Mouse (Mus musculus): ENCODE data around the gene Gm42742.

Gm42742 gene

DNA sequence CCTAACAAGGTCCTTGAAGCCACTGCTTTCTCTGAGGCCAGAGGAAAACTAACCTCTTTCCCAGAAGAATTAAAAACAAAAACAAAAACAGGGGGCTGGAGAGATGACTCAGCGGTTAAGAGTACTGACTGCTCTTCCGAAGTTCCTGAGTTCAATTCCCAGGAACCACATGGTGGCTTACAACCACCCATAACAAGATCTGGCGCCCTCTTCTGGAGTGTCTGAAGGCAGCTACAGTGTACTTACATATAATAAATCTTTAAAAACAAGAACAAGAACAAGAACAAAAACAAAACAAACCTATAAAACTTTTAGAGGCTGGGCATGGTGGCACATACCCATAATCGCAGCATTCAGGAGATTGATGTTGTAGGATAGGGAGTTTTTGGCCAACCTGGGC is 24.4 kb downstream of the Gm42742 start:
- peak in 1 of 2 experiments; percentile 54 for DNase-seq

GRCm38 (mm10) chr7:126988816-126989215 is 32.1 kb downstream of the Gm42742 start:
- no peak for DNase-seq

- peak; percentile 77 to 85 for DNase-seq
Observed at GRCm38 (mm10) chr7:126986319-126986718, 34.6 kb downstream of the Gm42742 start.

DNA sequence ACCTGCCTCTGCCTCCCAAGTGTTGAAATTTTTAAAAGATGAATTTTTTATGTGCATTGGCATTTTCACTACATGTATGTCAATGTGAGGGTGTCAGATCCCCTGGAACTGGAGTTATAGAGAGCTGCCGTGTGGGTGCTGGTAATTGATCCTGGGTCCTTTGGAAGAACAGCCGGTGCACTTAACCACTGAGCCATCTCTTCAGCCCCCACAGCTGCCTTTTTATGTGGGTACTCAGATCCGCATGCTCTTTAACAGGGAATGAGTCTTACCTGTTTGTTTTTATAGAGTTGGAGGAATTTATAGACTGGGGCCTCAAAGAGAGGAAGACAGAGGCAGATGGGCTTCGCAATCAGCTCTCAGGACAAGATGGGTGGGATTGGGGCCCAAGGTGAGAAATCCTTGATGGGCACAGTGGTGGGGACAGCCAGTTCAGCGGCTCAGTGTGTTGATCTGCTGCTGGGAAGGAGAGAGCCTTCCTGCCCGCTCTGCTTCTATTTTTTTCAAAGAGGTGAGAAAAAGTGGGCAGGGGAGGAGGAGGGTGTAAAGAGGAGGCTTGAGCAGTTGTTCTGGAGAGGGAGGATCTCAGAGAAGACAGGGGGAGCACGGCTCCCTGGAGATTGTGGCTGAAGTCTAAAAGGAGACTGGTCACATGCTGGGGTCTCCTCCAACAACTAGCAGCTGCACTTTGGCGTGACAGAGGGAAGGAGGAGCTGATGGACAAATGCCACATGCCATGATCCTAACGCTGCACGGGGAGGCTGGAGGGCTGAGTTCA is 36.0 kb downstream of the Gm42742 start:
- DNase-seq, result no peak

DNA sequence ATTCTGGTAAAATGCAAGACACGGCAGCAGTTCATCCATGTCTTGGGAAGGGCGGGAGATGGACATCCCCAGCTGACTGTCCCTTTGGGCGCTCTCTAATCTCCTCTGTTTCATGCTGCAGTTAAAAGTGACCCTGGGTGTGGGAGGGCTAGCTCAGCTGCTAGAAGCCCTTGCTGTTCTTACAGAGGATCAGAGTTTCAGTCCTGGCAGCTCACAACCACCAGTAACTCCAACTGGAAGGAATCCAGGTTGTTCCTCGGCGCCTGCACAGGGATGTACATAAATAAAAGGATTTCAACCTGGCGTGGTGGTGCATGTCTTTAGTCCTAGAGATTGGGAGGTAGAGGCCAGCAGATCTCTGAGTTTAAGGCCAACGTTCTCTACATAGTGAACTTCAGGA is 37.8 kb downstream of the Gm42742 start:
- no peak for DNase-seq

GRCm38 (mm10) chr7:126982054-126982453 is 38.8 kb downstream of the Gm42742 start:
- no peak for DNase-seq

- DNase-seq, result no peak
Observed at GRCm38 (mm10) chr7:126981601-126982000, 39.3 kb downstream of the Gm42742 start.

GRCm38 (mm10) chr7:126978841-126979240 is 42.1 kb downstream of the Gm42742 start:
- DNase-seq, result no peak

- DNase-seq, result peak in 1 of 2 experiments; percentile 14
Observed at GRCm38 (mm10) chr7:126976878-126977459, 43.9 kb downstream of the Gm42742 start.

DNA sequence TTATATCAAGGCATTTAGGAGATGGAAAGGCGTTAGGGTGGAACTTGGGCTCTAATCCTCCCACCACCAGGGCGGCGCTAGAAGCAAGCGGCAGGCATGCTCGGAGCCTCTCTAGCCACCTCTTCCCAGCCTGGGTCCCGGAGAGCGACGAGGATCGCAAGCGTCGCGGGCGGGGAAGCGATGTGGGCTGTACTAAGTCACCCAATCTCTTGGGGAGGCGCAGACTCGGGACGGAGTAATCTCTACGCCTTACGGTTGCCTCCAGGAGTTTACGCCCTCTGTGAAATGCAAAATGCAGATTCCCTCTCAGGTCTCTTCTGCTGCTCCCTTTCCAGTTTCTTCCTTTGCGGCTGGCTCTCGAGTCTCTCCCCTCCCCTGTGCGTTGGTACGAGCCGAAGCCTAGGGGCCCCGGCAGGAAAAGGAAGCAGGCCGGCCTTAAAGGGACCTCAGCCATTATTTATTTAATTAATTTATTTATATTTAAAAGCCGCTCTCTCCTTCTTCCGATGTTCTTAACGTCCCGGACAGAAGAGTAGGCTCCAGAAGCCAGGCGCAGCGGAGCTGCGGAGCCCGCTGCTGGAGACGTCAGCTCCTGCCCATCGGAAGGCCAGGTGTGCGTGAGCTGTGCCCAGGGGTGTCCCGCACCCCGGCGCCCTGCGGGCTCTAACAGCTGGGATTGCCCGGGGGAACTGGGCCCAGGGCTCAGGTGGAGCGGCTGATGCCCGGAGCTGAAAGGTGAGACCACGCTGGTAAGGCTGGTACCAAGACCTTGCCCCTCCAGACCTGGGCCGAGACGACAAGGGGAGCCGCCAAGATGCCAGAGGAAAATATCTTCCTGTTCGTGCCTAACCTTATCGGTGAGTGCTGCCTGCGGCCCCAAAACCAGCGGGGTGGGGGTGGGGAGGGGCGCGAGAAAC is 44.7 kb downstream of the Gm42742 start, which contains the start of gene Cdiptos:
Gene Cdiptos (minus strand): TSS at position 149 of the 917 bp plus-strand sequence.
- DNase-seq, result peak; percentile 97 to 99

DNA sequence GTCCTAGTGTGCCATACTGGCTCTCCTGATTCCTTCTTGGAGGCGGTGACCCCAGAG is 45.2 kb downstream of the Gm42742 start, which contains the start of gene Cdipt:
Gene Cdipt (plus strand): TSS at position 22 of the 57 bp plus-strand sequence.
- no peak for DNase-seq

GRCm38 (mm10) chr7:126975493-126975892 is 45.4 kb downstream of the Gm42742 start:
- DNase-seq, result peak; percentile 14 to 22

- DNase-seq, result no peak
Observed at GRCm38 (mm10) chr7:126967361-126967760, 53.5 kb downstream of the Gm42742 start.

DNA sequence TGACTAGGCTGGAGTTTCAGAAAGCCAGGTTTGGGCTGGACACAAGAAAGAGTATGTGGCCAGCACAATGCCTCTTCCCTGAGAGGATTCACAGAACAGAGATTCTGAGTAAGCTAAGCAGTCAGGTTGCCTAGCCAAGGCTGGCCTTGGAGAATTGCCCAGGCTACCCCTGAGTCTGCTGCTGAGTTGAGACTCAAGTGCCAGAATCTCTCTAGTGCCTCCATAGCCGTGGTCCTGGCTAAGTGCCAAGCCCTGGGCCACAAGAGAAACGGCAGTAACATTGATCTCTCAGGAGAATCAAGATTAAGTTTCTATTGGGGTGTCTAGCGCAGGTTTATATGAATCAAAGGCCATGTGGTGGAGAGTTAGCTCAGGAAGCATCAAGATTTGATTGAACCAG is 55.3 kb downstream of the Gm42742 start:
- DNase-seq, result no peak
